Mouse (Mus musculus) kidney, adult 9 months (tissue): ENCODE measurements around the gene Zmynd11.

ENCODE experiments used
- DNase-seq: peaks from one replicate; pipeline ENCODE4 v3.0.0; 2022

Zmynd11 gene

DNA sequence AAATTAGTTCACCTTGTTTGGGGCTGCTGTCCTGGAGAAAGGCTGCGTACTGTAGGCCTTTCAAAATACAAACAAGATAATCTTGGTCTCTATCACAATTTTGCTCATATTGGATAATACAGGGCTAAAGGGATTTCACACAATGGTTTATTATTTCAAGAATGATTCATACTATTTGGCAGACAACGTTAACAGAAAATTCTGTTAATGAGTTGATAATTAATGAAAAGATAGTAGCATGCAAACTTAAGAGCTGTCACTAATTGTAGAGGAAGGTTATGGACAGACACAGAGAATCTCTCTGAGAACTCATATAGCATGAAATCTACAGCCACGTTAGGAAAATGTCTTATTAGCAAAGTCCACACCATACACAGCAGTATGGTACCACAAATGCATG is 52.2 kb downstream of the Zmynd11 start:
- DNase-seq = no peak

DNA sequence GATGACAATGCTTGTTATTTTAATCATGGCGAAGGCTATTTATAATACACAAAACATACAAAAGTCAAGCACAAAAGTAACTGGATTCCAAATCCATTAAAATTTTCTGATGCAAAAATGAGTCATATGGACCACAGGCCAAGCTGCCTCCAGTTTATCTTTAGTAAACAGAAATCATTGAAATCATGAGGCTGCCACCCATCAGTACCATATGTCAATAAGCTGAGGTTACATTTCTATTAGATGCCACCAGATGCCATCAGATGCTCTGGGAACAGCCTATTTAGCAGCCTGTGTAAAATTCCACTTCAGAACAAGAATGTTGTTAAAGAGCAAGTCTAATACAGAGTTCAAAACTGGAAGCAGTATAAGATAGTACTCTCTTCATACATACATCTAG is 52.7 kb downstream of the Zmynd11 start:
- no peak for DNase-seq

DNA sequence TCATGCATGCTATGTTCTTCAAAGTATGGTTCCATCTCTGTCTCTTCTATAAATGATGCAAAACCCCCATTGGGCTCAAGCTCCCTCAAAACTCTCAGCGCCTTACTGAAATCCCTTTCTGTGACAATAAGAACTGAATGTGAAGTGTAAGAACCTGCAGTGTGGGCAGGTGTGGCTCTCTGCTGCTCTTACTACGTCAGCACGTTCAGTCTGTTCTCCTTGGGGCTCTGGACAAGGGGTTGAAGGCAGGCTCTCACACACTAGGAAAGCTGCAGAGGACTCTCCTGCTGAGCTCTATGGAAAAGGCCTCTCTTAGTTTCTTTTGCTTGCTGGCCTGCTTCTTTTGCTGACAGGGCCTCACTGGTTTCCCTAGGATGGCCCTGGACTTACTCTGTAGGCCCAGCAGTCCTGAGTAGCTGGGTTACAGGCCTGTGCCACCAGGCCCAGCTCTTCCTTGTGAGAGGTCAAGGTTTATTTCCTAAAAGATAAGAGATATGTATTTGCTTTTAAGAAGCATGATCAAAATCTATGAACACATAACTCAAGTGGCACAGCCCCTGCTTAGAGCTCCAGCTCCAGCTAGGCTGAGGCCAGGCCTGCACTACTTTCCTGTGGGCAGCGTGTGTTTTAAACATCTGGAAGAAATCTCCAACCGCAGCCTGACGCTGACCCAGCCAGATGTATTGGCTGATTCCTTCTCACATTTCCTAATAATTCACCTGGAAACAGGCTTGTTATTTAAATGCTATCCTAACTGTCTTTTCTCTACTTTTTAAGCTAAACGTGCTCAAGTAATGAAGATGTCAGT is 56.5 kb downstream of the Zmynd11 start:
- DNase-seq = no peak

DNA sequence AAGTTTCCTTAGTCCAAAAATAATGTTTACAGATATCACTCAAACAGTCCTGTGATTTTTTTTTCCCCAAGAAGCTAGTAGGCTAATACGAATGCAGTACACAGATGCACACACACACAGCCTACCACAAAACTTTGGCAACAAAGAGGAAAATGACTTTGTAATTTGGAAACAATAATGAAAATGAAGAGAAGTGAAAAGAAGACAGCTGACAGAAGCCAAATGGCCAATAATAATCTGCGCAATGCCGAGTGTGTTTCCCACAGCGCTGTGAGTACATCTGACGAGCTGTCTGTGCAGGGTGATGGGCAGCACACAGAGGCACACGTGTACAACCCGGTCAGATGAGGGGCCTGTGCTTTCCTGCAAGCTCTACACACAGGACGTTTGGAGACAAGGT is 58.4 kb downstream of the Zmynd11 start:
- no peak for DNase-seq

DNA sequence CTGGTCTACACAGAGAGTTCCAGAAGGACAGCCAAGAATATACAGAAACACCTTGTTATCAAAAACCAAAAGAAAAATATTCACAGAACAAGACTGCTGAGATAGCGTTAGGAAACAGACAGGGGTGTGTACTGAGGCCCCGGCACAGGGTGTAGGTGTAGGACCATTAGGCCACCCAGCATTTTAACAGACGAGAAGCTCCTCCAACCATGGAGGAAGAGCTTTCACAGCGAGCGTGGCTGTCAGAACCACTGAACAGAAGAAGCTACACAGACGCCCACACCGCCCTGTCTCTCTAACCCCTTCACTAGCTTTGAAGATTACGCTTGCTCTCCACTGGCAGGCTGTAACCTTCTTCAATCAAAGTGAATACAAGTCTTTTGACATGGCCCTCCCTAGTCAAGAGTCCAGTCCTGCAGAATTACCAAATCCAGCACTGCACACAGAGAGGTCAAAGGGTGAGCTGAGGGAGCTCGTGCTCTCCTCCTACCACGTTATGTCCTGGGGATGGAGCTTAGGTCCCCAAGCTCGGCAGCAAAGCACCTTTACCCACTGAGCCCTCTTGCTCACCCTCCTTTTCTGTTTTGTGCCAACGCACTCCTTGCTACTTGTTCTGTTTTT is 62.4 kb downstream of the Zmynd11 start:
- DNase-seq = no peak

DNA sequence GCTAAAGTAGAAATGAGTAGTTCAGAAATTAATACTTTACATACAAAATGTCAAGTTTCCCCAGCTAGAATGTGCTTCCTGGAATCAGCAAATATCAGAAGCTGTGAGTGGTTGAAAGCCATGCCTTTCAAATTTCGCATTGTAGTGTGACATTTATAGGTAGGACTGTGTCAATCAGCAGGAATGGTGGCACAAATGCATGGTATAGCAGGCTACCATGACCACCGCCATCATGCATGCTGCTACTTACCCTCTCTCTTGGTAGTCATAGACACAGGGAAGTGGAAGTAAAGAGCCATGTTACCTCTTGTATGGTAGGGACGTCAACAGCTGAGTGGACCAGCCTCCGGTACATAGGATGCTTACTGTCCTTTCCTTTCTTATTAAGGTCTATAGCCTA is 67.8 kb downstream of the Zmynd11 start:
- DNase-seq = no peak

DNA sequence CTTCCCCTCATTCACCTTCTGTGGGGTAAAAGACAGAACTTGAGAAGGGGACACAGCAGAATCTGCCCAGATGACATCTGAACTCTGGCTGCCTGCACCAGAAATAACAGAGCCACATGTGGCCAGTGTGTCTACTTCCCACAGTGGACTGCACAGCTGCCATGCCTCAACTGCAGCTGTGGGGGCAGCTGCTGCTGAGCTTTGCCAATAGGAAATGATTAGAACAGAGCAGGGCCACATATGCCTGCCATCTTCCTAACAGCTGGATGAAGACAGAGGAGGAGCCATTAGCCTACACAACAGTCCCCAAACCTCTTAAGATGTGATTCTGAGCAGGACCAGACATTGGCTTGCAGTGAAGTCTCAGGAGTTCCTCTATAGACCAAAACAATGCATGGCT is 69.3 kb downstream of the Zmynd11 start:
- DNase-seq = peak; percentile 15

DNA sequence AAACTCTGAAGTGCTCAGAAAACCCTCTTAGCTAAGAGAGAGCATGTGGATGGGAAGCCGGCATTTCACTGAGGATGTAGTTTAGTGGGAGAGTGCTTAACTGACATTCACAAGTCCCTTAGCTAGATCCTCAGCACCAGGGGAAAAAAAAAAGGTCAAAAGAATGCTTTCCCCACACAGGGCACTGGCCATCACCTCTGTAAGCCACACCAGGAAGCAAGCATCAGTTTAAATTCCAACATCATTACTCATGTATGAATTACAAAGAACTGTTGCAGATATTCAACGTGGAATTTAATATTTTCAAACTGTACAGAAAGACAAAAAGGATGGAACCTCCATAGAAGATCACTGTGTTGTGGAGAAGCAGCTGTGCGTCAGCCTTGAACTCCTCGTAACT is 69.7 kb downstream of the Zmynd11 start:
- no peak for DNase-seq

DNA sequence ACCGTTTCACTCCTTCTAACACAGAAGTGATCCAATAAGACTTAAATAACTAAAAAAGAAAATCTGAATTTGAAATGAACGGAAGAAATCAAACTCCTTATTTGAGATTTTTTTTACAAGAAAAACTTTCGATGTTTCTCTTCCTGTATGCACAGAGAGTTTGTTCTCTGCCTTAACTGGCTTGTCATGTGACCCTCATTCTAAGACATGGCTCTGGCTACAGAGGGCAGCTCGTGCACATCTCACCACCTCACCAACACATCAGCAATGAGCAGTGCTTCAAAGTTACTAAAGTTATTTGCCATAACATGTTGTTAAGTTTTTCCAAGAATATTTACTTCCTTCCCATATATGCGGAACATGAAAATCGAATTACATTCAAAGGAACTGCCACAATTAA is 70.5 kb downstream of the Zmynd11 start:
- no peak for DNase-seq

DNA sequence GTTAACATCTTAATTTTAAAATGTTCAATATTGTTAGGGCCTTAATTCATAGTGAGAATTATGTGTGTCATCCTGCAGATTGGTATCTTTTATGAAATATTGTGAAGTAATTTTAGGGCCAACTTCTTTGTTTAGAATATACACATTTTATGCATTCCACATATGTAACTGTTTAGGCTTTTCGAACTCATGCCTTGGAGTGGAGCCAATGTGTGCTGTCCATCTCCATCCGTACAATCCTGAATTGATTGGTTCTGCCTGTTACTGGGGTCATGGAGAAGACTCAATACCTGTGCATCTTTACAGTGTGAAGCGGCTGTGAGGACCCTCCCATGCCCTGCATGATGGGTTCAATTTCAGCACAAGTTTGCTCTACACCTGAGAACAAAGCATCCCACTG is 72.3 kb downstream of the Zmynd11 start:
- no peak for DNase-seq

DNA sequence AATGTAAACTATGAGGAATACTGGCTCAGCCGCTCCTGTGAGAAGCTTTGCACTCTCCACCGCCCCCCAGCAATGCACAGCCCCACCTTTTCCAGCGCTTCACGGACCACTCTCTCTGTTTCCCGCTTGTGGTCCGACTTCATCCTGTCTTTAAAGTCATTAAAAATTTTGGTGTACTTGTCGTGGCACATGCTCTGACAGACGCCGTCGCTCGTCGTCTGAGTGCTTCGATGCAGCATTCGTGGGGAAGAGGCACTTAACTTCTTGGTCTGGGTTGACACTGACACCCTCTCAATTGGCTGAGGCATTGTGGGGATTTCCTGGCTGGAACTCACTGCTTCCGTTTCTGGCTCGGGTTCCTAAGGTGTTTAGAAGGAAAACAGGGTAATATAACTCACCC is 75.8 kb downstream of the Zmynd11 start:
- no peak for DNase-seq

DNA sequence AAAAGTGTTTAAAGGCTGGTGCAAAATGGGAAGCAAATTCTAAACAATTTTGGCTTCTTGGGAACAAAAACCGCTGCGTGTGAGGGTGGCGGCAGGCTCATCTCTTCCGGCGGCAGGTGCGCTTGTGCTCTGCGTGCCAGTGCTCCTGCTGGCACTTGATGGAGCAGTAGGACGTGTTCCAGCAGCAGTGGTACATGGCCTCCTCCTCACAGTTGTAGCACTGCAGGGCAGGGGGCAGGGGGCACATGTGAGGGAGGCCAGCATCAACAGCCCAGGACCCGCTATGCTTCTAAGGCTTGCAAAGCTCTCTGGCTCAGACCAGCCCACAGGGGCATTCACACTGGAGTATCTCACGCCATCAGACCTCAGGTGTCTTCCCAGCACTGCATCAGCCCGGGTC is 78.4 kb downstream of the Zmynd11 start:
- no peak for DNase-seq

DNA sequence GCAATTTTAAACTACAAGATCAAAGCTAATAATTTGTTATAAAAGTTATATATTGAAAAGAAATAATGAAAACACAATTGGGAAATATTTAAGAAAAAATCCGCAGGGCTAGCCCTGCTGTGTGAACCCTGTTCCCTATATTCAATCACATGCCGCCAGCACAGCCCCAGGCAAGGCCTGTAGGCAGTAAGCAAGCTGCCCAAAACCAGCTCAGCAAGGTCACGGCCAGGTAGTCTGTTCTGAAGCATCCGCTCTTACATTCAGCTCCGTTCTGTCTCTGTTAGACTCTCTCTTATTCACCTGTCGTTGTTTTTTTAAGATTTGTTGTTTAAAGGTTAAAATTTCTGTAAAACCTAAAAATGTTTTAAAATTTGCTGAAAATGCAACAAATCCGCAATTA is 78.9 kb downstream of the Zmynd11 start:
- no peak for DNase-seq

DNA sequence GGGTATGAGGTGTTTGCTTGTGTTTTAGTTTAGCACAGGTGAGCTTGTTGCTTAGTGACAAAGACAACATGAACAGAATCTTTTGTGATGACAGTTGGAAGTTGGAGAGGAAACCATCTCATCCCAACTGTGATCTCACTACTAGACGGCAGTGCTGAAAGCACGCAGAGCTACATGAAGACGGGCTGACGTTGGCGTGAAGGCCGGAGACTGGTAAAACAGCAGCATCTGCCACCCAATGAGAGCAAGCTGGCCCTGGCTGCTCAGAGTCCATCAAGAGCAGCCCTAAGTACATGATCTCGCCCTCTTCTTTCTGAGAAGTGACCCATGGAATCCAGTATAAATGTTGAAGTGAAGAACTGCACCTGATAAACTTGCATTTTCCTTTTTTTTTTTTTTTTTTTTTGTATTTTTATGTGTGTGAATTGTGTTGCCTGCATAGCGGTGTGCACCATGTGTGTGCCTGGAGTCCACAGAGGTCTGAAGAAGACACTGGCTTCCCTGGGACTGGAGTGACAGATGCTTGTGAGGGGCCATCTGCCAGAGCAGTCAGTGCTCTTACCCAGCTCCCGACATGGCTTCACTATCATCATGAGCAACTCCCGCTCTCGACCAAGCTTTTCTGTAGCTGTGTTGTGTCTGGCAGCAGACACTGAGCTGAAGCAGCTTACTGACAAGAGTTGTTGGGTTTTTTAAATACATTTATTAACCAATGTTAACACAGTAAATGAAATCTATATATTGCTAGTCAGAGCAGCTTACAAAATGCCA is 80.8 kb downstream of the Zmynd11 start:
- DNase-seq = no peak

DNA sequence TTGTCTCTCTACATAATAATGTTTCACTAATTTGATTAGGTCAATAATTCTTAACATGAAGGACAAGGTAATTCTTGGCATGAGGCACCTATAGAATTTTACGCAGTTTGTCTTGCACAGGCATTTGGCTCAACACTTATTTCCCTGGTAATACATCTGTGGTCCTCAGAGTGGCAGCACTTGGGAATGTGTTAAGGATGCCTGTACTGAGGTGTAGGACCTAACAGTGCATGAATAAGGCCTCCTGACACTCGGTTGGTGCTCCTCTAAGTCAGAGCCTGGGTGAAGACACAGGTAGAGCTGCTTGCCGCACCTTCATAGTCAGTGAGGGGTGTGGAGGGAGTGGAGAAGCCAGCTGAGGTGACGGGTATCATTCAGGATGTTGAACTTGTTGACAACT is 81.8 kb downstream of the Zmynd11 start:
- no peak for DNase-seq

DNA sequence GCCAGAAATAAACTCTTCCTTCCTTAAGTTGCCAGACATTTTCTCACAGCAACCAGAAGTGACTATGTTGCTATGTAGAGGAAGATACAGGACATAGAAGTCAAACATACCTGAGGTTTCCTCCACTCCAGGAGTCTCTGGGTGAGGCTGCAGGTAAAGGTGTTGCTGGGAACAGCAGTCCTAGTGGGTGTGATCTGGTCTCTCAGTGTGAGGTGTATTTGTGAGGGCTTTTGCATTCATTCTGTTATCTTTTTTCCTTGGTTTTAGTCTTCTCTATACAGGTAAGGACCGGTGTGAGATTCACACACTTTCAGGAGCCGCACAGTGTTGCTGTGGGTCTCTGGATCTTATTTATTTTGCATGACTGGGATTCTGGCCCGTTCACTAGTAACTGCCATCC is 83.6 kb downstream of the Zmynd11 start:
- no peak for DNase-seq

DNA sequence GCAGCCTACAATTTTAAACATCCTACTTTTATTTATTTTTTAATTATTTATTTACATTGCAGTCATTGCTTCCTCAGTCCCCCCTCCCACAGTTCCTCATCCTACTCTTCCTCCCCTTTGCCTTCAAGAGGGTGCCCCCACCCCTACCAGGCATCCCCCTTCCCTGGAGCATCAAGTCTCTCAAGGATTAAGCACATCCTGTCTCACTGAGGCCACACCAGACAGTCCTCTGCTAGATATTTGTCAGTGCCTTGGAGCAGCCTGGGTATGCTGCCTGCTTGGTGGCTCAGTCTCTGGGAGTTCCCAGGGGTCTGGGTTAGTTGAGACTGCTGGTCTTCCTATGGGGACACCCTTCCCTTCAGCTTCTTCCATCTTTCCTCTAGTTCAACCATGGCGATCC is 91.0 kb downstream of the Zmynd11 start:
- no peak for DNase-seq

DNA sequence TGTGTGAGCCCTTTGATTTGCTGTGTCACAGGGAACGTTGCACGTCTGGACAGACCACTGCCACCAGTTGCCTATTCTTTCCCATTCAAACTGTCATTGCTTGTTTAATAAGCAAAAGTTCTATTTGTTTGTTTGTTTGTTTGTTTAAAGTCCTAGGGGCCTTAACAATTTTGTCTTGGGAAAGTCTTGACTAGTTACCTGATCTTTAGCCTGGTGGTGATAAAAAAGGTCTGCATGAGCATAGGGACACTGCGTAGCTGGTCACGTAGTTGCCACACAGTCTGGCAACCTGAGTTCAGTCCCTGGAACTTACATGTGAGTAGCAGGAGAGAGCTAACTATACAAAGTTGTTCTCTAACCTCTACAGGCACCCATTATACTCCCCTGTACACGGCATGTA is 95.9 kb downstream of the Zmynd11 start:
- no peak for DNase-seq

DNA sequence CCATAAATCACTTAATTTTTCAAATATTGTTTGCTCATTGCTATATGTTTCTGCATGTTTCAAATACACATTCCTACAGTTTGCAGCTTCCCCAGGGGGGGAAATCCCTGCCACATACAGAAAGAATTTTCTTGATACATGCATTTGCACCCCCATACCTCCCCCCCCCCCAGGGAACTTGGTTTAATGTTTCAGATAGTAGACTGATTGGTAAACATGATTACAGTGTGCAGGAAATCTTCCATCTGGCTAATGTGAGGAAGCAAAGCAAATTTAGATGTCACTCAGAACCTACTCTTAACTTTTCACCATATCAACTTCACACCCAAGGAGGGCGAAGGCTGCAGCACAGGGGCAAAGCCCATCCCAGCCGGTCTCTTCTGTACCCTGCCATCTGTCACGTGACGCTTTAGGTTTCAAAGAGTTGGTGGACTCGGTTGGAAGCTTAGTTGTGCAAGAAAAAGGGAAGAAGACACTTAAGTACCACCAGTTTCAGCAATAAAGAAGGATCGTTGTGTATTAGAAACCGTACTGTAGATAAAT is 97.1 kb downstream of the Zmynd11 start:
- no peak for DNase-seq

DNA sequence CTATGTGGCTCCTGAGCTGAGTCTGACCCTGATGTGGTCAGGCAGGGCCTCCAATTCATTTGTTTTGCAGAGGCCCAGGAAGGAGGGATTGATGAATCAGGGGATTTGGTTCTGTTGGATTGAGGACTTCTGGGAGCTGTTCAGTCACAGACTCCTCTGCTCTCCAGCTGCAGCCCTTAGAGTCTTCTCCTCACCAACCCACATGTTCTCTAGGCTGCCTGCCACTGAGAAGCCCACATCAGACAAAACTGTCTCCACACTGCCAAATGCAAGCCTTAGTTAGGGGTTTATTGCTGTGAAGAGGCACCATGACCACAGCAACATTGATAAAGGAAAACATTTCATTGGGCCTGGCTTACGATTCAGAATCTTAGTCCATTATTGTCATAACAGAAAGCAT is 101.5 kb downstream of the Zmynd11 start:
- DNase-seq = no peak

DNA sequence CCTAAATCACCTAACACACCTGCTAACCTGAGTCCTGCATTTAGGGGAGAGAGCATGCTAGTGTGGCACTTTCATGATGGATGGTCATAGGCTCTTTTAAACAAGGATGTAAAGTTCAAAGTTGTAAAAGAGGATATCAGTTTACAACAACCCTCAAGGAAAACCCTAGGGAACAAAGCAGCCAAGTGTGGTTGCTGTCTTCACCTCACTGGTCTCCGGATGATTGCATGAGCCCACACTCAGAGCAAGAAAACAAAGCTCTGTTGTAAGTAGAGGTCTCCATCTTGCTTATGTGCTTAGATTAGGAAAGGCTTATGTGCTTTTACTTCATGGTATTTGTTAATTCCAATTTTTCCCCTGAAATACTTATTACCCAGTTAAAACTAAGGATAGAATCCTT is 104.4 kb downstream of the Zmynd11 start:
- DNase-seq = no peak

DNA sequence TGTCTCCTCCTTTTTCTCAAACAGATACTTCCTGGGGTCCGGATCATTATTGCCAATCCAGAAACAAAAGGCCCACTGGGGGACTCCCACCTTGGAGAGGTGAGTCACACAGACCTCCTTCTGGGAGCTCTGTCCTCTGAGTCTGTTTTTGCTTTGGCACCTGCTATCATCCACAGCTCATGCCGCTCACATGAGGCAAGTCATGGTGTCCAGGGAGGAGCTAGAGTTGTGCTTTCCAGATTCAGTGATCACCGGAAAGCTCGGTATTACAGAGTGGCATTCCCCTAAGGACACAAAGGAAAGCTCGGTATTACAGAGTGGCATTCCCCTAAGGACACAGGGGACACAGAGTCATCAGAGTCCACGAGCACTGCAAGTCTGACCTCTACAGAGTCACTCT is 108.5 kb downstream of the Zmynd11 start:
- DNase-seq = no peak

DNA sequence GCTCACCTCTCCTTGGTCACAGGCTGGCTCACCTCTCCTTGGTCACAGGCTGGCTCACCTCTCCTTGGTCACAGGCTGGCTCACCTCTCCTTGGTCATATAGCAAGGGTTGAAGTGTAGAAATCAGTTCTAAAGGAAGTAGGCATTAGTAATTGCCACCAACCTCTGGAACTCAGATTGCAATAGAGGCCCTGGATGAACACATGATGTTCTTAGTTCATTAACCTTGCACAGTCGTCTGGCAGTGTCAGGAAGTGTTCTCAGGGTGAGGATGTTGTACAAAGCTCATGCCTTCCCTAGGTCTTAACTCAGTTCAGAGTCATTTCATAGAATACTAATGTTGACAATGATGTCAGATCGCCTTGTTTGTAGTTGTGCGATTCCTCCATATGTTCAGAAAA is 112.1 kb downstream of the Zmynd11 start:
- DNase-seq = no peak

DNA sequence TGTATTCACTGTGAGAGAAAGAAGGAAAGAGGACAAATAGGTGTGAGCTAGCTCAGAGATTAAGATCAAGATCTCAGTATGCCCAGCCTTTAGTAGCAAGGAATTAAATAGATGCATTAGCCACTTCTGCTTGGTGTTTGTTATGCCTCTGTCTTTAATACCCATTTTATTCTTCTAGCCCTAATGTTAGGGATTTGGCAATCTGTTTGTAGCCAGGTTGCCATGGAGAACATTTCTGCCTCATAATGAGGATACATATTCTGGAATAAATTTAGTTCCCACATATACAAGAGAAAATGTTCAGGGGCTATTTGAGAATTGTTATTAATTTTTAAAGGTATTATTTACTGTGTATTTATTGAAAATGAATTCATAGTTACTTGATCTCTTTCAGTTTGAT is 114.5 kb downstream of the Zmynd11 start:
- DNase-seq = no peak
